Mouse (Mus musculus): ENCODE measurements at regions not wholly inside any gene's neighbourhood (a gene's known extent, or its start where the extent isn't known, plus 50 kb on each side); places are given as distances from the start of the nearest gene placed in this dataset.

- Histone ChIP-seq H3K36me3 (ENCODE audit: control insufficient read depth, insufficient read depth) (no peaks in the 10 kb centered on the region), H3K4me2 (ENCODE audit: low read depth) (no peak overlapping the region), H3K27me3 (ENCODE audit: control insufficient read depth, insufficient read depth, insufficient read length) (no peaks in the 10 kb centered on the region), H3ac (ENCODE audit: control insufficient read depth, insufficient read length) (no peak overlapping the region), H3K4me3 (no peak overlapping the region), H3K79me2 (ENCODE audit: control insufficient read depth, insufficient read depth) (no peaks in the 10 kb centered on the region)
- TF ChIP-seq MAX (IDR thresholded peaks at IDR 0.05; ENCODE audit: low read depth): no peak
- TF ChIP-seq REST (IDR thresholded peaks at IDR 0.05; ENCODE audit: insufficient read depth, insufficient read length): no peak
- no peak for TF ChIP-seq POLR2A (IDR thresholded peaks at IDR 0.05; ENCODE audit: insufficient read length, low read depth)
- TF ChIP-seq E2F4 (IDR thresholded peaks at IDR 0.05; ENCODE audit: insufficient read depth): no peak
- no peak for TF ChIP-seq TCF12 (IDR thresholded peaks at IDR 0.05; ENCODE audit: insufficient read depth, poor library complexity, severe bottlenecking)
- no peak for TF ChIP-seq POLR2AphosphoS2 (IDR thresholded peaks at IDR 0.05; ENCODE audit: insufficient read length, low read depth)
- no peak for TF ChIP-seq SRF (IDR thresholded peaks at IDR 0.05; ENCODE audit: control insufficient read depth, insufficient read length, low read depth)
These were observed 183.8 kb upstream of the Sash1 start for GRCm38 (mm10) chr10:9069608-9070190.

- Histone ChIP-seq H3K27me3 (ENCODE audit: control insufficient read depth, insufficient read depth, insufficient read length) (no peaks in the 10 kb centered on the region), H3ac (ENCODE audit: control insufficient read depth, insufficient read length) (no peak overlapping the region), H3K79me2 (ENCODE audit: control insufficient read depth, insufficient read depth) (no peaks in the 10 kb centered on the region), H3K4me3 (no peak overlapping the region), H3K4me2 (ENCODE audit: low read depth) (no peak overlapping the region), H3K36me3 (ENCODE audit: control insufficient read depth, insufficient read depth) (no peaks in the 10 kb centered on the region)
- no peak for TF ChIP-seq USF1 (IDR thresholded peaks at IDR 0.05; ENCODE audit: low read depth)
- TF ChIP-seq POLR2A (IDR thresholded peaks at IDR 0.05; ENCODE audit: insufficient read length, low read depth): no peak
- TF ChIP-seq POLR2AphosphoS2 (IDR thresholded peaks at IDR 0.05; ENCODE audit: insufficient read length, low read depth): no peak
- TF ChIP-seq MYOG (IDR thresholded peaks at IDR 0.05; ENCODE audit: control insufficient read depth in 1 of 3, insufficient read depth in 1 of 3, insufficient read length in 2 of 3, low read depth in 2 of 3): no peak
- TF ChIP-seq TCF12 (IDR thresholded peaks at IDR 0.05; ENCODE audit: insufficient read depth, poor library complexity, severe bottlenecking): no peak
These were observed 180.7 kb upstream of the Sash1 start for GRCm38 (mm10) chr10:9066566-9066965.

- Histone ChIP-seq H3K27me3 (ENCODE audit: control insufficient read depth, insufficient read depth, insufficient read length) (no peaks in the 10 kb centered on the region), H3K4me3 (no peak overlapping the region), H3K79me2 (ENCODE audit: control insufficient read depth, insufficient read depth) (no peaks in the 10 kb centered on the region), H3ac (ENCODE audit: control insufficient read depth, insufficient read length) (no peak overlapping the region), H3K4me2 (ENCODE audit: low read depth) (no peak overlapping the region), H3K36me3 (ENCODE audit: control insufficient read depth, insufficient read depth) (no peaks in the 10 kb centered on the region)
- no peak for TF ChIP-seq SRF (IDR thresholded peaks at IDR 0.05; ENCODE audit: control insufficient read depth, insufficient read length, low read depth)
- TF ChIP-seq POLR2AphosphoS2 (IDR thresholded peaks at IDR 0.05; ENCODE audit: insufficient read length, low read depth): no peak
- TF ChIP-seq E2F4 (IDR thresholded peaks at IDR 0.05; ENCODE audit: insufficient read depth): no peak
- TF ChIP-seq REST (IDR thresholded peaks at IDR 0.05; ENCODE audit: insufficient read depth, insufficient read length): no peak
- TF ChIP-seq MYOG (IDR thresholded peaks at IDR 0.05; ENCODE audit: control insufficient read depth in 1 of 3, insufficient read depth in 1 of 3, insufficient read length in 2 of 3, low read depth in 2 of 3): no peak
- TF ChIP-seq CEBPB (IDR thresholded peaks at IDR 0.05; ENCODE audit: insufficient read depth, poor library complexity, severe bottlenecking): no peak
- no peak for TF ChIP-seq MYOD1 (IDR thresholded peaks at IDR 0.05; ENCODE audit: control insufficient read depth in 1 of 3, insufficient read length in 2 of 3, low read depth in 2 of 3)
- no peak for TF ChIP-seq POLR2A (IDR thresholded peaks at IDR 0.05; ENCODE audit: insufficient read length, low read depth)
- TF ChIP-seq TCF12 (IDR thresholded peaks at IDR 0.05; ENCODE audit: insufficient read depth, poor library complexity, severe bottlenecking): no peak
- TF ChIP-seq USF1 (IDR thresholded peaks at IDR 0.05; ENCODE audit: low read depth): no peak
- TF ChIP-seq TCF3 (IDR thresholded peaks at IDR 0.05; ENCODE audit: insufficient read length, low read depth): no peak
- no peak for TF ChIP-seq MAX (IDR thresholded peaks at IDR 0.05; ENCODE audit: low read depth)
These were observed 176.1 kb upstream of the Sash1 start for GRCm38 (mm10) chr10:9061979-9062378.

DNA sequence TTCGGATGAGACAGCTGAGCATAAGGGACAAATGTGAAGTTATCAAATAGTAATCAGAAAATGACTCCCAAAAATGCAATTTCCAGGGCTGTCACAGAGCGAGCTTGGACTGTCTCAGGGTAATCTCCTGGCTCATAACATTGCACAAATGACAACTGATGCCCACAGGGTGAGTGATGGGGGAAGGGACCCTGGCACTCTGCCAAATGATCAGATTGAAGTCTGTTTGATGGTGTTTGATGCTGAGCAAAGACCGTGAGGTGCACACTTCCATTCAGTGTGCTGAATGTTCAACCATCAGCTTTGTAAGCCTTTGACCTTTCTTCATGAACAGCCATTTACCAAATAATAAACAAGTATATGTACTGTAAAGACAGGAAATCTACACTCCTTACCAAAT, 169.4 kb upstream of the Sash1 start:
- Histone ChIP-seq H3K4me2 (ENCODE audit: low read depth) (no peak overlapping the region), H3ac (ENCODE audit: control insufficient read depth, insufficient read length) (no peak overlapping the region), H3K79me2 (ENCODE audit: control insufficient read depth, insufficient read depth) (no peaks in the 10 kb centered on the region), H3K27me3 (ENCODE audit: control insufficient read depth, insufficient read depth, insufficient read length) (no peaks in the 10 kb centered on the region), H3K4me3 (no peak overlapping the region), H3K36me3 (ENCODE audit: control insufficient read depth, insufficient read depth) (no peaks in the 10 kb centered on the region)
- TF ChIP-seq TCF12 (IDR thresholded peaks at IDR 0.05; ENCODE audit: insufficient read depth, poor library complexity, severe bottlenecking) (no peak), POLR2A (IDR thresholded peaks at IDR 0.05; ENCODE audit: insufficient read length, low read depth) (no peak), MYOD1 (IDR thresholded peaks at IDR 0.05; ENCODE audit: control insufficient read depth in 1 of 3, insufficient read length in 2 of 3, low read depth in 2 of 3) (no peak), SRF (IDR thresholded peaks at IDR 0.05; ENCODE audit: control insufficient read depth, insufficient read length, low read depth) (no peak), E2F4 (IDR thresholded peaks at IDR 0.05; ENCODE audit: insufficient read depth) (no peak), USF1 (IDR thresholded peaks at IDR 0.05; ENCODE audit: low read depth) (no peak), REST (IDR thresholded peaks at IDR 0.05; ENCODE audit: insufficient read depth, insufficient read length) (no peak), TCF3 (IDR thresholded peaks at IDR 0.05; ENCODE audit: insufficient read length, low read depth) (no peak), CEBPB (IDR thresholded peaks at IDR 0.05; ENCODE audit: insufficient read depth, poor library complexity, severe bottlenecking) (no peak), MAX (IDR thresholded peaks at IDR 0.05; ENCODE audit: low read depth) (no peak)

DNA sequence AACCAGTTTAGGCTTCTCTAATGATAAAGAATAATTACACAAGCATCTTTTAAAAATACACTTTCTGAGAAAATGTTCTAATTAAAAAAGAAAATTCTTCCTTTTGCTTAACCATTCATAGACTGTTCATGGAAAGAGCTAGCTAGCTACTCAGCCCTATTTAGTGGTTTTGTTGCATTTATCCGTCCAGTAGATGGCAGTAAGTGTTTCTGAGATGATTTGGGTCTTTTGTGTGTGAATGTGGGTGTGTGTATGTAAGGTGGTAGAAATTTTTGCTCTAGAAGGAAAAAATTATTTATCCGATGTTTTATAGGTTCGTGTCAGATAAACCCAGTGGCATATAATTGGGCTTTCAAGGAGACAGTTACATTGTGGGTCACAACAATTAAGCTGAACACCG, 167.5 kb upstream of the Sash1 start:
- no peak for TF ChIP-seq MYOD1 (IDR thresholded peaks at IDR 0.05; ENCODE audit: control insufficient read depth in 1 of 3, insufficient read length in 2 of 3, low read depth in 2 of 3)
- Histone ChIP-seq H3ac (ENCODE audit: control insufficient read depth, insufficient read length) (no peak overlapping the region), H3K27me3 (ENCODE audit: control insufficient read depth, insufficient read depth, insufficient read length) (no peaks in the 10 kb centered on the region), H3K4me2 (ENCODE audit: low read depth) (no peak overlapping the region), H3K4me3 (no peak overlapping the region), H3K36me3 (ENCODE audit: control insufficient read depth, insufficient read depth) (no peaks in the 10 kb centered on the region), H3K79me2 (ENCODE audit: control insufficient read depth, insufficient read depth) (no peaks in the 10 kb centered on the region)
